ENCODE assay signal across 7 mouse cellular contexts in genomic region chr1:134709411-134710306, GRCm38 (mm10).
DNase-seq lines count a peak whose midpoint lies in the region; ATAC-seq and TF ChIP-seq lines count a peak whose summit lies in the region.

No protein-coding gene starts in this region.

- peak overlapping the region; percentile 92 for H3K4me2 ChIP-seq in lung, embryonic 16.5 days (ENCODE audit: low read depth, low read length)
- H3K4me2 ChIP-seq in embryonic facial prominence, embryonic 11.5 days (ENCODE audit: low read depth, low read length) = peak overlapping the region; percentile 98
- peak overlapping the region; percentile 99 for H3K4me2 ChIP-seq in intestine, embryonic 15.5 days (replicated peaks)
- peak overlapping the region; percentile 99 for H3K4me2 ChIP-seq in neural tube, embryonic 15.5 days

- peaks cover 30% of the 10 kb centered on the region for H3K27me3 ChIP-seq in lung, embryonic 16.5 days (ENCODE audit: control insufficient read depth, insufficient read depth, low read depth, low read length)
- peaks cover 43% of the 10 kb centered on the region for H3K27me3 ChIP-seq in embryonic facial prominence, embryonic 11.5 days (ENCODE audit: control insufficient read depth, insufficient read depth, low read length)
- peaks cover 22% of the 10 kb centered on the region for H3K27me3 ChIP-seq in intestine, embryonic 15.5 days (replicated peaks)
- peaks cover 34% of the 10 kb centered on the region for H3K27me3 ChIP-seq in neural tube, embryonic 15.5 days (replicated peaks)

- peak overlapping the region; percentile 50 for H3K4me3 ChIP-seq in lung, embryonic 16.5 days (ENCODE audit: low read length)
- H3K4me3 ChIP-seq in lung, adult 2 months (replicated peaks; ENCODE audit: extremely low read depth, low read depth, low read length) = no peak overlapping the region
- peak overlapping the region; percentile 49 for H3K4me3 ChIP-seq in embryonic facial prominence, embryonic 11.5 days (ENCODE audit: low read depth, low read length)
- peak overlapping the region; percentile 52 for H3K4me3 ChIP-seq in intestine, embryonic 15.5 days (replicated peaks)
- H3K4me3 ChIP-seq in neural tube, embryonic 15.5 days (replicated peaks) = peak overlapping the region; percentile 57

- H3K36me3 ChIP-seq in lung, embryonic 16.5 days (ENCODE audit: control insufficient read depth, insufficient read depth, low read length) = no peaks in the 10 kb centered on the region
- no peaks in the 10 kb centered on the region for H3K36me3 ChIP-seq in embryonic facial prominence, embryonic 11.5 days (replicated peaks; ENCODE audit: control insufficient read depth, insufficient read depth, low read depth, low read length)
- no peaks in the 10 kb centered on the region for H3K36me3 ChIP-seq in intestine, embryonic 15.5 days
- no peaks in the 10 kb centered on the region for H3K36me3 ChIP-seq in neural tube, embryonic 15.5 days

- peak overlapping the region; percentile 43; the same call in 1 of the 2 replicates for H3K9ac ChIP-seq in lung, embryonic 16.5 days (ENCODE audit: low read length)
- peak overlapping the region; percentile 63 for H3K9ac ChIP-seq in embryonic facial prominence, embryonic 11.5 days (replicated peaks; ENCODE audit: low read length)
- H3K9ac ChIP-seq in intestine, embryonic 15.5 days = peak overlapping the region; percentile 45
- H3K9ac ChIP-seq in neural tube, embryonic 15.5 days (replicated peaks) = peak overlapping the region; percentile 62

- no peak for TF ChIP-seq CTCF in lung, adult 2 months (IDR thresholded peaks at IDR 0.05; ENCODE audit: insufficient read depth, low read length)

- no peaks in the 10 kb centered on the region for H3K9me3 ChIP-seq in lung, embryonic 16.5 days (ENCODE audit: control insufficient read depth, low read length)
- H3K9me3 ChIP-seq in embryonic facial prominence, embryonic 11.5 days (replicated peaks; ENCODE audit: control insufficient read depth, low read length) = no peaks in the 10 kb centered on the region
- no peaks in the 10 kb centered on the region for H3K9me3 ChIP-seq in intestine, embryonic 15.5 days
- H3K9me3 ChIP-seq in neural tube, embryonic 15.5 days (replicated peaks) = no peaks in the 10 kb centered on the region

- H3K4me1 ChIP-seq in lung, embryonic 16.5 days (replicated peaks; ENCODE audit: control insufficient read depth, insufficient read depth, low read length) = peaks cover 4% of the 10 kb centered on the region
- H3K4me1 ChIP-seq in lung, adult 2 months (ENCODE audit: control insufficient read depth, insufficient read depth, low read length) = peaks cover 5% of the 10 kb centered on the region; the same call in 1 of the 2 replicates
- H3K4me1 ChIP-seq in embryonic facial prominence, embryonic 11.5 days (ENCODE audit: control insufficient read depth, insufficient read depth, low read length) = no peaks in the 10 kb centered on the region; the same call in 1 of the 2 replicates
- H3K4me1 ChIP-seq in intestine, embryonic 15.5 days (replicated peaks) = peaks cover 19% of the 10 kb centered on the region
- peaks cover 58% of the 10 kb centered on the region for H3K4me1 ChIP-seq in neural tube, embryonic 15.5 days

- H3K27ac ChIP-seq in lung, embryonic 16.5 days (ENCODE audit: low read length) = no peak overlapping the region
- H3K27ac ChIP-seq in embryonic facial prominence, embryonic 11.5 days (replicated peaks; ENCODE audit: low read depth, low read length) = no peak overlapping the region
- no peak overlapping the region for H3K27ac ChIP-seq in intestine, embryonic 15.5 days
- peak overlapping the region; percentile 66; the same call in 1 of the 2 replicates for H3K27ac ChIP-seq in neural tube, embryonic 15.5 days (replicated peaks)

- ATAC-seq in lung, embryonic 16.5 days (ENCODE audit: low read depth) = no peak
- no peak for ATAC-seq in embryonic facial prominence, embryonic 11.5 days (replicated peaks; ENCODE audit: insufficient number of reproducible peaks, low FRiP score, low TSS enrichment, low read depth)
- ATAC-seq in intestine, embryonic 15.5 days = no peak
- ATAC-seq in neural tube, embryonic 15.5 days (ENCODE audit: low FRiP score) = peak; percentile 46
- no peak for ATAC-seq in megakaryocyte-erythroid progenitor cell, adult 5-6 weeks (replicated peaks; ENCODE audit: low FRiP score, low TSS enrichment, poor library complexity, severe bottlenecking)
- no peak for ATAC-seq in inflammation-experienced regulatory T-cells, adult 6 months

- 21% methylated on average over 26 of the region's 26 CpGs for WGBS in lung, embryonic 16.5 days
- WGBS in lung, adult 2 months = 34% methylated on average over 26 of the region's 26 CpGs
- 9% methylated on average over 26 of the region's 26 CpGs for WGBS in embryonic facial prominence, embryonic 11.5 days
- 26% methylated on average over 26 of the region's 26 CpGs for WGBS in intestine, embryonic 15.5 days
- 12% methylated on average over 26 of the region's 26 CpGs for WGBS in neural tube, embryonic 15.5 days

- no peak for TF ChIP-seq POLR2A in lung, adult 2 months (IDR thresholded peaks at IDR 0.05; ENCODE audit: borderline replicate concordance, extremely low read depth, low read depth, low read length)

- no peak for DNase-seq in lung, adult 2 months
- peak; percentile 35 for DNase-seq in embryonic facial prominence, embryonic 11.5 days (ENCODE audit: low spot score)
